Mouse (Mus musculus) megakaryocyte, embryonic 14.5 days (primary cell): ENCODE results near the gene Slc37a4.
A peak's percentile ranks its signal among the peaks of the same experiment; 100 is the strongest.

Experiments used
- FLI1 ChIP-seq: IDR thresholded peaks from 2 replicates; pipeline ENCODE4 v1.6.1; 2012; ENCODE audit warnings: low read length, inconsistent platforms, mixed read lengths
- GATA1 ChIP-seq: IDR thresholded peaks from 3 replicates; pipeline ENCODE4 v1.6.1; 2012; ENCODE audit warnings: mixed read lengths, low read length, inconsistent platforms, borderline replicate concordance

- no peak for TF ChIP-seq GATA1
- TF ChIP-seq FLI1, result peak; percentile 73
Observed at GRCm38 (mm10) chr9:44361190-44361917, 35.3 kb upstream of the Slc37a4 start, which contains the start of gene Vps11.
